Mouse (Mus musculus) olfactory bulb, adult 2 months (tissue): Measurements from ENCODE around the gene Ccdc57.

Experiments
- CTCF ChIP-seq: fragments of 200-500 bp; IDR thresholded peaks from 2 replicates; pipeline ENCODE4 v1.5.1; 2012; ENCODE audit warnings: low read depth, mild to moderate bottlenecking, low read length, moderate library complexity; ENCODE audit not compliant: insufficient read depth
- POLR2A ChIP-seq: fragments of 200-500 bp; IDR thresholded peaks from 2 replicates; pipeline ENCODE4 v1.6.1; 2012; ENCODE audit warnings: mild to moderate bottlenecking, low read depth, low read length, moderate library complexity; ENCODE audit not compliant: insufficient read depth

GRCm38 (mm10) chr11:120971237-120971636 is 38.6 kb upstream of the Ccdc57 start:
- TF ChIP-seq CTCF (no peak), POLR2A (no peak)
